Mouse (Mus musculus) spleen, adult 12 weeks (tissue): Measurements from ENCODE around the gene Olfr71.

Experiments
- DNase-seq: peaks from one replicate; pipeline ENCODE4 v3.0.0; 2022; ENCODE audit warnings: low spot score

Olfr71 gene

DNA sequence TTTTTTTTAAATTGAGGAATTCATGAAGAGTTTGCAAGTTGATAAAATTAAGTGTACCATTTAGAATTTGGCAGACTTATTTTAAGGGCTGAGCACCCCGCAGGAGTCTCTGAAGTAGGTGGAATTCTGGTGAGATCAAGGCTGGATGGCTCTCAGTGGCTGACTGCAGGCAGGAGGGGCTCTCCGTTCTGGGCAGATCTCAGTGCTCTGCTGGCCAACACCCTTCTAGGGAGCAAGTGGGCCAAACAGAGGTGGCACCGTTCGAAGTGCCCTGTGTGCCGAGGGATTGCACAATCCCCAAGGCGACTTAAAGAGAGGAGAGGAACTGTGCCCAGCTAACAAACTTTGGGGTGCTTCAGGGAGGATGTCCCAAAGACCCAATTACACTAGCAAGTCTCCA lies at the start of gene Olfr71:
Olfr71 (minus strand) TSS at position 387 of the 400 bp plus-strand sequence.
- DNase-seq = no peak

DNA sequence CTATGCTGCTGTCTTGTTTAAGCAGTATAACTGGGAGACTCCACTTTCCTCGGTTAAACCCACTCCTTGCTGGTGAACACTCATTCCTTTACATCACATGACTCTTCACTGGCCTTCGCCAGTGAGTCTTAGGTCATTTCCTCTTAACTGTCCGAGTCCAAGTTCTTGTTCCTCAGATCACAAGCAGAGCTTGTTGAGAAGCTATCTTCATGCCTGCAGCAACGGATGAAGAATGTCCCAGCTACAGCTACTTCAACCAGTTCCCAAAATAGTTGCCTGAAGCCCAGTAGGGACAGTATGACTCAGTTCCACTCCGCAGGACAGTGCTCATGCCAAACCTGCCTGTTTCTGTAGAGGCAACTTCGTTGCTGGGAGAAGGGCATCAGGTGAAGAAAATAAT lies 47.2 kb upstream of the Olfr71 start:
- no peak for DNase-seq

DNA sequence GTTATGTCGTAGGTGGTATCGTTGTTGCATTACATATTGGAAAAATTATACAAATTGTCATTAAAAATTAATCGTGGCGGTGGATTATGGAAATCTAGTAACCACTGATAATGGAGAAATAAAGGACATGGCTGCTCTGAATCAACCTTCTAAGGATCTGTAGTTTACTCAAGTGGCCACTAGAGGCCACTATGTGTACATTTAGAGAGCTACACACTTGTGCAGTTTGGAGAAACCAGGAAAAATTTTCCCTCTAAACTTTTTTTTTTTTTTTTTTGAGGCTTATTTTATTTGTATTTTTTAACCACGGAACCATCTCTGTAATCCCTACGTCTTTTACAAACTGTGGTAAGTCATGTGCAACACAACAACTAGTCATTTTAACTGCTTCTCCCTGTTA lies 35.1 kb upstream of the Olfr71 start:
- no peak for DNase-seq

DNA sequence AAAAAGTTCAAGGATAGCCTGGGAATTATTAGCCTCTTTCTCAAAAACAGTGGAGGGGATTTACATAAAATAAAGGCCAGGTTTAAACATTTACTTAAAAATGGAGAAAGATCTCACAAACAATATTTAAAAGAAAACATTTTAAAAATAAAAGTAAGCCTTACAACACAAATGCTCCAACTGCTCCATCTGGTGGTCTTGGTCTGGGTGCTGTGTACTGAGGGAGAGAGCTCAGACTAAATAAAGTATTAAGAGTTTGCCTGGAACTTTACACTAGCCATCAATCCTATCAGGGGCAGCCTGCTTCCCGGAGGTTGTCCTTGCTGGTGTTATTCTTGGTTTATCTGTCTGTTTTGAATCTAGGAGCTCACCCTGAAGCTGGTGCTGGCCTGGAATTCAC lies 33.0 kb upstream of the Olfr71 start:
- no peak for DNase-seq

DNA sequence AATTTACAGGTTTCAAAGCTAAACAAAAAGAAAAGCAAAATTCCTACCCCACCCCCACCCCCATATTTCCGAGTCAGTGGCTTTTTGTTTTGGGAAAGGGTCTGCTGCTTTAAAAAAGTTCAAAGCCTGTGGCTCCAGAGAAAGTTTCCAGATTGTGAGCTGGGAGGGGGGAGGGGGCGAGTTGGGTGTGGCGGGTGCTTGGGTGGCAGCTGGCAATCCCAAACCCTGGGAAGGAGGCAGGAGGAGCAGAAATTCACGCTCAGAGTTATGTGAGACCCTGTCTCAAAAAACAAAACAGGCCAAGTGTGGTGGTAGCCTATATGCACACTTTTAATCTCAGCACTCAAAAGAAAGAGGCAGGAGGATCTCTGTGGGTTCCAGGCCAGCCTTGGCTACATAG lies 32.6 kb upstream of the Olfr71 start:
- no peak for DNase-seq

DNA sequence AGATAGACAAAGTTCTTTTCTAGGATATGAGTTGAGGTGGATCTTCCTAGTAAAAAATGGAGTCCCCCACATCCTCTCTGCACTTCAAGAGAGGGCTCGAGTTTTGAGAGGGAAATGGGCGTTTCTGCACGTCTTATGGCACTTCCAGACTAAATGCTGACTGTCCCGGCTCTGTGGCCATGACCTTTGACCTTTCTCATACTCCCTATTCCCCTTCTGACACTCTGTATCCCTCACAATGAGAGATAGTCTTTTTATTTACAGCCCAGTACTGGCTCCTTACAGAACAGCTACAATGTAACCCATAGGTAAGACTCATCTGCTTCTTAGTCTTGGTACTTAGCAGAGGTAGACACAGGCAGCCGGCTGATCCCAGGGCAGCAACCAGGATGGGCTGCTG lies 31.5 kb upstream of the Olfr71 start:
- DNase-seq = no peak

DNA sequence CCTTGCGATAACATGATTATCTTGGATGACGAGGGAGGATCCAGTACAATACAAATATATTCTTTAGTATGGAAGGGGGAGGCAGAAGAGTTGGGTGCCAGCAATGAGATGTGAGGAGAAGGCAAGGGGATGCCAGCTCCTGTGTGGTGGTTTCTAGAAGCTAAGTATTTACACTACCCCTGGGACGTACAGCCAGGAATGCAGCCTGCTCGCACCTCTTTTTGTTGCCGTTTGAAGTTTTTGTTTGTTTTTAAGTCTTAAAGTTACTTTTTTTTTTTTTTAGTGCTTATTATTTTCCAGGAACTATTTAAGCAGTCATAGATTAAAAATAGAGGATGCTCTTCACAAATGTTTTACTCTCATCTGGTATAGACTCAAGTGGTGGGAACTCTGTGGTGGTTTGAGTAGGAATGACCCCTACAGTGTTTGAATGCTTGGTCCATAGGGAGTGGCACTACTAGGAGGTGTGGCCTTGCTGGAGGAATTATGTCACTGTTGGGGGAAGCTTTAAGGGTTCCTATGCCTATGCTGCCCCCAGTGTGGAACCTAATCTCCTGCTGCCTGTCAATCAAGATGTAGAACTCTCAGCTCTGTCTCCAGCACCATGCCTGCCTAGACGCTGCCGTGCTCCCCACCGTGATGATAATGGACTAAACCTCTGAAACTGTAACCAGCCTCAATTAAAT lies 29.1 kb upstream of the Olfr71 start:
- DNase-seq = no peak

DNA sequence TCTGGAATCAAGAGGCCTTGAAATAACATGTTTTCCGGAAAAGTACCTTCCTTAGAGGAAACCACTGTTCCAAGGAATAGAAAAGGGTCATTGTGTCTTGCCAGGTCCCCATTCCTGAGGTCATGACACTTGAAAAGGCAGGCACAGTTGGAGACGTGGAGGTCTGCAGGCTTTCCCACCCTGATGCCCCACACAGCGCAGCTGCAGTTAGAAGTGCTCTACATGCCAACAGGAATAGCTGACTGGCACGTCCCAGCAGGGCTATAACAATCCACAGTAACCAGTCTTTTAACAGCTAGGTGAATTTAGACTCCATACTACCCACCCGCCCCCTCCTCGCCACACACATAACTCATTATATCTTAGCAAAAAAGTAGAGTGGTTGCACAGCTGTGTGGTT lies 27.1 kb upstream of the Olfr71 start:
- DNase-seq = no peak

DNA sequence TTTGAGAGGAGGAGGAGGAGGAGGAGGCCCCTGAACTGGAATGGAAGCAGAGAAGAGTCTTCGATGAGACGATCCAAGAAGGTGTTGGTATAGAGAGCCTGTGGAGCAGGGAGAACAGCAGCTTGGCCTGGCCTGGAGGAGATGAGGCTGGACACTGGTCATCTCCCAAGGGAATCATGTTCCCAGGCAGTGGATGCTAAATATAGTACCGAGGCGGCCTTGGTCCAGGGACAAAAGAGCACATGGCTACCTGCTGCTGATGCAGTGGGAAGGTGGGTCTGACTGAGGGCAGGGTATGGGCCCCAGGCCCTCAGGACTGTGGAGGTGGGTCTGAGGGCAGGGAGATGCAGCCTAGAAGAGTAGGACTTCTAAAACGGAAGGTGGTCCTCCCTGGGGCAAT lies 23.1 kb upstream of the Olfr71 start:
- DNase-seq = no peak

DNA sequence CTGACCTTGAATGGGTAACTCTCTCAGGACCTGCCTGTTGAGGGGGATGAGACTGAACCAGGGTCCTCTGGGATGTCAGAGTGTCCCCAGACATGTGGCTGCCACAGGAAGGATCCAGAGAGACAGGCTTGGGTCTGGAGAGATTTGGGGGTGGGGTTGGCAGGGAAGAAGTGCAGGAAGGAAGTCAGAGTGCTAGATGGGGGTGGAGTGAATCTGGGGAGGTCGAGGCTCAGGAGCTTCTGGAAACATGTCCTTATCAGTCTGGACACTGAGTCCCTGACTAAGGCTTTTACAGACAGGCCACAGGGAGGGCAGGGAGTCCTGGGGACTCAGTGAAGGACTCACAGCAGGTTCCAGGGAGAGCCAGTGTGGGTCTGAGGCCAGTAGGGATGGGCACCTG lies 22.1 kb upstream of the Olfr71 start:
- DNase-seq = no peak

DNA sequence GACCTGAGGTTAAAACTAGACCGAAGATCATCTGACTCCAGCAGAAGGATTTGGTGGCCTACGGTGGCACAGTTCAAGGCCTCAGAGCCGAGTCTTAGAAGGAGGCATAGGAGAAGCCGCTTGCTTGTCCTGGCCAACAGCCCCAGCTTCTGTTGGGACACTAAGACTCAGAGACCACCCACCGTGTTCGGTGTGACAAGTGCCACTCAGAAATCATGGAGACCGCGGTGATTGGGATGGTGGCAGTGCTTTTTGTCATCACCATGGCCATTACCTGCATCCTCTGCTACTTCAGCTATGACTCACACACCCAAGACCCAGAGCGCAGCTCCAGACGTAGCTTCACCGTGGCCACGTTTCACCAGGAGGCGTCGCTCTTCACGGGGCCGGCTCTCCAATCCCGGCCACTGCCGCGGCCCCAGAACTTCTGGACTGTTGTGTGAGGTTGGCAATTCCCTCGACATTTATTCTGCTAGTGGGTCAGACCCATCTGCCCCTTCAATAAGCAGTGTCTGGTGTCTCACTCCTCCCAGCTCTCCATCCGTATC lies 20.8 kb upstream of the Olfr71 start:
- no peak for DNase-seq

DNA sequence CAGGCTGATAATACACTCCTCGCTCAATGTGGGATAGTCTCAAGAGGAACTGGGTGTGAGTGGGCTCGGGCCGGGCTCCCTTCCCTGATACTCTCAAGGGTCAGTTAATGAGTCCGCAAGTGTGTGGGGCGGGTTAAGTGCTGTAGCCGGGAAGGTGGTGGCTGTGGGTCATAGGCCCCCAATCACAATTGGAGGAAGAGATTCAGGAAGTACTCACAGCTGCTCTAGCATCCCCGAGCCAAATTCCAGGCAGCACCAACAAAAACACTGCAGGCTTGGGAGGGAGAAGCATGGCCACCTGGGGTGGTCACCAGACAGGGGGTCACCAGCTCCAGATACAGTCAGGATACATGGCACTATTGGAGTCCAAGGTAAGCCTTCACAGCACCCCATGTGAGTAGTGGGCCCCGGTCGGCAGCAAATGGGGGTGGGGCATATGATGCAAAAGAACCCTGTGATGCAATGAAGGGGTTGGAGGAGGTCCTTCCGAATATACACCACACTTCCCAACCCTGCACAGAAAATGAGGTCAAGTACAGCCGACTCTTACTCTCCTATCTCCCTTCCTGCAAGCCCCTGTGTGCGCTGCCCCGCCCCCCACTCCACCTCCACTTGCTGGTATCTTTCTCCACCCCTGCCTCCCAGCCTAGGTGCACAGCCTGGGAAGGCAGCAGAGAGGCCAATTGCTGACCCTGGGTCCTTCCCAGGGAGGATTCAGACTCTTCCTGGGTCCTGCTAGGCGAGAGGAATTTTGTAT lies 19.9 kb upstream of the Olfr71 start, which contains the start of gene Spaar:
Spaar (plus strand) TSS at position 241 of the 757 bp plus-strand sequence.
- no peak for DNase-seq

DNA sequence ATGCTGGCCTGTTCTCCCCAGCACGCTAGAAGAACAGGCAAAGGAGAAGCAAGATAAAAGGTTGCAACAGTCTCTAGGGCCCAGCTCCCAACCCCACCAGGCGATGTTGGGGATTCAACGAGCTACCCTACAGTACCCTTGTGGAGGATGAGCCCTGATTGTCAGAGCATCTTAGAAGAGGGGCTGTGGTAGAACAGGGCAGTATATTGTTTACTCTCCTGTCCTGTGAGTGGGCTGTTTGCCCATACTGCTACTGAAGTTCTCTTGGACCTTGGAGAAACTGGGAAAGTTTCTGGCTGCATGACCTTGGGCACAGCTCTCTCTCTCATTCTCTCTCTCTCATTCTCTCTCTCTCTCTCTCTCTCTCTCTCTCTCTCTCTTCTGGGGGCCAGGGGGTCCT lies 19.1 kb upstream of the Olfr71 start:
- no peak for DNase-seq

DNA sequence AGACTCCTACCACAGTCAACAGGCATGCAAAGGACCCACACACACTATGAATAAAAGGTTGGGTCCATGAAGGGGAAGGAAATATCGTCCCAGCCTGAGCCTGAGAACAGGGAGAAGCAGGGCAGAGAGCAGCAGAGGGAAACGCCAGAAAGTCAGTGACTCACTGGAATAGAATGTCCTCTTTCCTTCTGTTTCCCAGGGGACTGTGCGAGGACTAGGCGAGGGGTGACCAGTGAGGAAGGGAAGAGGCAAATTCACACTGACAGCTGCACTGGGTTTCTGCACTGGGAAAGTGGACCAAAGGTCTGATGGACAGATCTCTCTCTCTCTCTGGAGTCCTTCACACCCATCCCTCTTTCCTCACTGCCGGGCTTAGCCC lies 18.5 kb upstream of the Olfr71 start:
- no peak for DNase-seq

DNA sequence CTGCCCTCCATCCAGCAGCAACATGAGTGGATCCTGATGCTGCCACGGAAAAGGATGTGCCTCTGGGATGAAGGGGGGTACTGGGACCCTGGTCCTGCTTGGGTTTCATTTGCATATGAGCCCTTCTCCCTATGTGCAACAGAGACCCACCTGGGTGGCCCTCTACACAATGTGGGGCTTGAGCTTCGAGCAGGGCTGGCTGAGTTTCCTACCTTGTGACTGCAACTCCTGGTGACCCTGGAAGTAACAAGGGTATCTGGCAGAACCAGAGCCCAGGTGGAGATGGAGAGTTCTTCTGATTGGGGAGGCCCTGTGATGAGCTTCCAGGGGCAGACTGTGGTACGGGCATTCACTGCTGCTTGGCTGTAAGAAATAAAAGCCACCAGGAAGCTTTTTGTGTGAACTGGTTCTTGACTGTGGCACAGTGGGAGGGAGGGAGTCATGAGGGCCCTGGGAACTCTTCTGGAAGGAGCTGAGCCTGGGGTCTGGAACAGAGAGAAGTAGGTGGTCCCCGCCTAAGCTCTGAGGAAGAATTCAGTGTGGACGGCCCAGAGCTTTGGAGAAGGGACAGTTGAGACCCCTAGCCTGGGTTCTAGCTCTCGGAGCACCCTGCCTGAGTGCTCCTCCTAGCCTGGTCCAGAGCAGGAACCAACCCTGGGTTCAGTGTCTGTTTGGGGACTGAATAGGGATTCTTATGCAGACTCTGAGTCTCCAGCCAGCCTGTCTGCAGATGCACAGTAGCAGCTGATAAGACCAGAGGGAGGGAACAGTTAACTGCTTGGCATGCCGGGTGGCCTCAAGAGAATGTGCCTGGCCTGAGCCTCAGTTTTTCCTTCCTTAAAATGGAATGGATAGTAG lies 17.9 kb upstream of the Olfr71 start:
- no peak for DNase-seq

DNA sequence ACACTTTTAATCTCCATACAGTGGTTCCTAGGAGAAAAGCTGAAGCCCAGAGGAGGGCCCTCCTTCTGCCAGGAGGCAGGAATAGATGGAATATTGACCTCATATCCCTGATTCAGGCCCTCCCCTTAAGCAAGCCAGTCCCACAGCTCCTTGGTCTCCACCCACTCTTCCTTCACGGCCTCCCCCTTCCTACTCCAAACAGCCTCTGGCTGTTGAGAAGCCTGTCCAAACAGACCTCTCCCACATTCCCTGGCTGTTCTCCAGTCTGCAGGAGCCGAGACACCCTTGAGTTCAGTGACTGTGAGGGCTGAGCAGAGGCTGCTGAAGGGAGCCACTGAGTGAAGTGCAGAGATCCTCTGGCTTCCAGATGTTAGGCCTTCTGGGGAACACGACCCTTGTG lies 16.9 kb upstream of the Olfr71 start, which contains the start of gene Hrct1:
Hrct1 (plus strand) TSS at position 194 of the 400 bp plus-strand sequence.
- no peak for DNase-seq

DNA sequence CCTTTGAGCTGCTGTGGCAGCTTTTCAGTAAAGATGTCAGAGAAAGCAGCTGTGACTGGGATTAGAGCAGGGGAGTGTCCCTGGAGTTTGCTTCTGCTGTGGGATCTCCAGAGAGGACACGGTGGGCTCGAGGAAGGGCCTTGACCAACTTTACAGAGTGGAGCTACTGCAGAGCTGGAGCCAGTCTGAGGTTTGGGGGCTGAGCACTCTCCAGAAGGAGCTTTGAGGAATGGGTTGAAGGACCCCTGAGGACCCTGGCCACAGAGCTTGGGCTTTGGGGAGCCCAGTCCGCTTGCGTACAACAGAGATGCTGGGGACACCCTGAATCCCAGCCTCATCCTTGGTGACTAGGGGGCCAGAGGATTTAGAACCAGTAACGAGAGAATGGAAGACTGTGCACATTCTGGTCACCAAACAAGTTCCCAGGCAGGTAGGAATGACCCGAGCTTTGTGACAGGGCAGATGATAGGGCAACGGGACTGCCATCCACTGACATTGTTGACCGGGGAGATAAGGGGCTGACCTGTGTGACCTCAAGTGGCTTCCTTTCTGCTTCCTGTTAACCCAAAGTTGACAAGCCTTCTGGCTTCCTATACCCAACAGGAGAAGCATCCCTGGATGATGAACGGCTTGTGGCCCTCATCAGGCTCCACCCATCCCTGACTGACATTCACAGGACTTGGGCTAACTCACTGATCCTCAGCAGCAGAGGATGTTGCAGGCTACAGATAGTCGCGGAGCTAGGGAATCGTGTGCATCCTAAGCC lies 16.4 kb upstream of the Olfr71 start:
- no peak for DNase-seq

DNA sequence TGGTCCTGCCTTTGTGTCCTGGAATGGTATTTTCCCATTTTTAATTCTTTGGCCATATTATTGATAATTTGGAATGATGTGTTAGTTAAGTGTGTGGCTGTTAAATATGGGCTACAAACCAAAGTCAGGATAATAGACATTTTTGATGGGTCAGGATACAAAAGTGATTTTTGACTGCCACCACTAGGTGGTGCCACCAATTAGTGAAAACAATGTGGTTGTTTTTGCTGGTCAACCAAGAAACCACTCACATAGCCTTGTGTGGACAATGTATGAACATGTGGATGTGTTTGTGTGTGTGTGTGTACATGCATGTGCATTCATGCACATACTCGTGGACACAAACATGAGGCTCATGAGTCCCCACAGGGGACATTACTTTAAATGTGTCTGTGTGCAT lies 14.7 kb upstream of the Olfr71 start:
- DNase-seq = no peak

DNA sequence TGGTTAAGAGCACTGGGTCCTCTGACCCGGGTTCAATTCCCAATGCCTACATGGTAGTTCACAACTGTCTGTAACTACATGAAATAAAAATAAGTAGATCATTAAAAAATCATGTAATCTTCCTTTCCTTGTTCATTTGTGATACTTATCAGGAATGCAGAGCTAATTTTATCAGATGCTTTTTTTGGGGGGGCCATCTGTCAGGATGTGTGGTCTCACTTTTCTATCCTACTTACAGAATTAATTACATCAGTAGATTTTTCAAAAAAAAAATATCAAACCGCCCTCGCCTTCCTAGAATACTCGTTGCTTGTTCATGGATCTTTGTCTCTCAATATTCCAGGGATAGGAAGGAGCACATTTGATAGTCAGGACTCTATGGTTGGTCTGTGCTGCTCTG lies 12.1 kb upstream of the Olfr71 start:
- DNase-seq = no peak

DNA sequence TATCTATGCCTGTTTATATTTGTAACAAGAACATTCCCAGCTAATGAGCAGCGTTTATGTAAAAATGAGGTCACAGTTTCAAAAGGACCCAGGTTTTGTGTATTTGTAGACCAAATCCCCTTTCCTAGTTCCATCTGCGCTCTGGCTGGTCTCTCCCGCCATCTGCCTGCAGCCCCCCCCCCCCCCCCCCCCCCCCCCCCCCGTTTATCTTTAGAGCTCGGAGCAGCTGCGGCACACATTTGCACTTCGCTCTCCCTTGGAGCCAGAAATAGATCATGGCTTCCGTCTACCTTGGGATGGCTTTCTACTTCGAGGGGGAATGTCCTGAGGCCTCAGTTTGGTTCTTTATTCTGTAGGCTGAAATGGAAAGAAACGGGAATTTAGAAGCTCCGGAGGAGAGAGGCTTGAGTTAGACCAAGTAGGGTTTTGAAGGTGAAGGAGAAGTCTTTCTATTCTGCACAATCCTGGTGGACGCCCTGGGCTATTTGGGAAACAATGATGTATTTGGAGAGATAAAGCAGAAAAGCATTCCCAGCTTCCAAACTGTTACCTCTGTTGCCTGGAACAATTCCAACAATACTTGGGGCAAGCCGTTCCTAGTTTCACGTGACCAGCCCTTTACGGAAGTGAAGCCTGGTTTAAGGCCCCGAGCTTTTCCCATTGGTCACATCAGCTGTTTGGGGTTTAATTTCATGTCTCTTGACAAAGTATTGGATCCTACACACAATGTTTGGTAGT lies 10.6 kb upstream of the Olfr71 start:
- no peak for DNase-seq

DNA sequence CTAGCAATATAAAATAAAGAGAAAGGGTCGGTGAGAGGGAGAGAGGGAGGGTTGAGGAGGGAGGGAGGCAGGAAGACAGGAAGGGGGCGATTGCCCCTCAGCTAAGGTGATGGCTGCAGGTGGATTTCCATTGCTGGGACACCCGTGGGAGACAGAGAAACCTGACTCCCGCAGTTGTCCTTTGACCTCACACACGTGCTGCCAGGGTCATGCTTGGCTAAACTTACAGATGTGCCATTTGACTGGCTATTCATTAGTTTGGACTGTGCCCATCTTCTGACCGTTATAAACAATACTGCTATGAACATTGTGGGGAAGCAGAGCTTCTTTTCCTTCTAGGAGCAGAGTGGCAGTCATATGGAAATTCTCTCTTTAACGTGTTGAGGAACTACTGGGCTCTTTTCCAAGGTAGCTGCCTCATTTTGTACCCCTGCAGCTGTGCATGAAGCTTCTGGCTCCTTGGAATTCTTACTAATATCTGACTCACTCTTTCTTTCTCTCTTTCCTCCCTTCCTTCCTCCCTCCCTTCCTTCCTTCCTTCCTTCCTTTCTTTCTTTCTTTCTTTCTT lies 3.7 kb upstream of the Olfr71 start:
- DNase-seq = no peak
